Mouse (Mus musculus) erythroblast, embryonic 14.5 days (primary cell): ENCODE measurements around the gene H2-T24. TPM values are rescaled to one million over a fixed set of nuclear protein-coding genes. Genes with fewer than 3 reads are reported as not detected.

ENCODE experiments used
- H3K27me3 ChIP-seq: 2 replicates; pipeline ENCODE4 v1.6.1; 2012; ENCODE audit warnings: inconsistent platforms; ENCODE audit not compliant: control insufficient read depth
- H3K36me3 ChIP-seq: 2 replicates; pipeline ENCODE4 v1.6.1; 2012; ENCODE audit warnings: mild to moderate bottlenecking, inconsistent platforms; ENCODE audit not compliant: control insufficient read depth
- H3K4me1 ChIP-seq: 2 replicates; pipeline ENCODE4 v1.6.1; 2012; ENCODE audit warnings: inconsistent platforms; ENCODE audit not compliant: control insufficient read depth
- H3K4me3 ChIP-seq: replicated peaks from 2 replicates; pipeline ENCODE3; 2012; ENCODE audit warnings: moderate library complexity, mild to moderate bottlenecking, inconsistent platforms
- H3K9me3 ChIP-seq: 2 replicates; pipeline ENCODE4 v1.6.1; 2012; ENCODE audit warnings: low read length, inconsistent platforms, mixed read lengths; ENCODE audit not compliant: control insufficient read depth
- GATA1 ChIP-seq: IDR thresholded peaks from 2 replicates; pipeline ENCODE4 v1.6.1; 2012; ENCODE audit warnings: low read length, inconsistent platforms, mixed read lengths
- TAL1 ChIP-seq: IDR thresholded peaks from 3 replicates; pipeline ENCODE4 v1.6.1; 2012; ENCODE audit warnings: low read length, inconsistent platforms, mixed read lengths
- polyA plus RNA-seq: library from polyadenylated mRNA; stranded (reverse); fragments of >175 nt; gene quantifications from 2 replicates; pipeline ENCODE4 v1.2.3, GENCODE M21; 2012

Gene H2-T24
- polyA plus RNA-seq, 1 experiment, result 0.91 TPM

- Histone ChIP-seq H3K4me3 (peak overlapping the region; percentile 83), H3K4me1 (peaks cover 54% of the 10 kb centered on the region), H3K36me3 (peaks cover 2% of the 10 kb centered on the region; the same call in 1 of the 2 replicates), H3K9me3 (no peaks in the 10 kb centered on the region), H3K27me3 (no peaks in the 10 kb centered on the region)
- TF ChIP-seq GATA1, result no peak
- TF ChIP-seq TAL1, result no peak
Measured at GRCm38 (mm10) chr17:35993675-35994074, 26.7 kb downstream of the H2-T24 start.

DNA sequence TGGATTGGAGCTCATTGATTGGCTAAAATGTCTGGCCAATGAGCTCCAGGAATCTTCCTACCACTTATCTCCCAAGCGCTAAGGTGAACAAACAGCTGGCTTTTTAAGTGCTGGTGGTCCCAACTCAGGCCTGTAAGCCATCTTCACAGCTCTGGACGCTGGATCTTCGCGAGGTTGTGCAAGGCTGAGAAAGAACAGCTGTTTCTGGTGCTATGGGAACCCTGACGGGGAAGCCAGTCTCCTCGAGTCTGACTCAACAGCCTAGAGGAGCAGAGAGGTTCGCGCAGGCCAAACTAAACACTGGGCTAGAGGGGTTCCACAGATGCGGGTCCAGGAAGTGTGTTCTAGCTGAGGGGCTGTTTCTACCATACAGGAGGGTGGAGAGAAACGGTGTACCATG, 28.6 kb downstream of the H2-T24 start:
- Histone ChIP-seq H3K9me3 (no peaks in the 10 kb centered on the region), H3K27me3 (no peaks in the 10 kb centered on the region), H3K4me3 (no peak overlapping the region), H3K4me1 (peaks cover 40% of the 10 kb centered on the region), H3K36me3 (peaks cover 12% of the 10 kb centered on the region)
- no peak for TF ChIP-seq TAL1
- TF ChIP-seq GATA1, result no peak

DNA sequence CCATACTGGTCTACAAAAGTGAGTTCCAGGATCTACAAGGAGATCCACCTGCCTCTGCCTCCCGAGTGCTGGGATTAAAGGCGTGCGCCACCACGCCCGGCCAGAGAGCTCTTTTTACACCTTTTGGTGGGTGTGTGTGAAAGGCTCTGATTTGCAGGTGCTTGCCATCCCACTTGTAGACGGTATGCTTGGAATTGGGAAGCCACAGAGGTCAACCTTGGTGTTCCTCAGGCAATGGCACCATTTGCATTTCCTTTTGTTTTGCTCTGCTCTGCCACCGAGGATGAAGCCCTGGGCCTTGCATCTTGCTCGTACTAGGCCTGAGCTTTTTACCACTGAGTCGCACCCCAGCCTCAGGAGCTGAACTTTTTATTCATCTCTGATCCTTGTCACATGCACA, 38.6 kb downstream of the H2-T24 start:
- TF ChIP-seq GATA1 (no peak), TAL1 (no peak)
- Histone ChIP-seq H3K4me1 (peaks cover 32% of the 10 kb centered on the region), H3K36me3 (peaks cover 8% of the 10 kb centered on the region), H3K9me3 (no peaks in the 10 kb centered on the region), H3K27me3 (peaks cover 6% of the 10 kb centered on the region), H3K4me3 (no peak overlapping the region)

GRCm38 (mm10) chr17:35980363-35980754, 40.0 kb downstream of the H2-T24 start:
- H3K9me3 ChIP-seq, result no peaks in the 10 kb centered on the region
- peaks cover 32% of the 10 kb centered on the region for H3K4me1 ChIP-seq
- H3K4me3 ChIP-seq, result peak overlapping the region; percentile 85
- peaks cover 8% of the 10 kb centered on the region for H3K36me3 ChIP-seq
- peaks cover 6% of the 10 kb centered on the region for H3K27me3 ChIP-seq
- no peak for TF ChIP-seq GATA1
- TF ChIP-seq TAL1, result no peak

GRCm38 (mm10) chr17:35979401-35980362, 40.7 kb downstream of the H2-T24 start, which contains the start of the genes Gnl1 and Prr3:
Gnl1 (plus strand) TSS chr17:35979851.
Prr3 (minus strand) TSS chr17:35980236.
- peaks cover 32% of the 10 kb centered on the region for H3K4me1 ChIP-seq
- no peaks in the 10 kb centered on the region for H3K9me3 ChIP-seq
- no peak for TF ChIP-seq TAL1
- no peak for TF ChIP-seq GATA1
- H3K4me3 ChIP-seq, result peak within 1 kb of the TSS; percentile 85
- peaks cover 9% of the 10 kb centered on the region for H3K36me3 ChIP-seq
- peaks cover 6% of the 10 kb centered on the region for H3K27me3 ChIP-seq

GRCm38 (mm10) chr17:35978811-35979400, 41.5 kb downstream of the H2-T24 start:
- no peak for TF ChIP-seq GATA1
- no peak for TF ChIP-seq TAL1
- Histone ChIP-seq H3K4me1 (peaks cover 32% of the 10 kb centered on the region), H3K36me3 (peaks cover 16% of the 10 kb centered on the region), H3K27me3 (peaks cover 6% of the 10 kb centered on the region), H3K4me3 (peak overlapping the region; percentile 85), H3K9me3 (no peaks in the 10 kb centered on the region)

- Histone ChIP-seq H3K36me3 (peaks cover 23% of the 10 kb centered on the region), H3K4me1 (peaks cover 36% of the 10 kb centered on the region), H3K4me3 (no peak overlapping the region), H3K27me3 (no peaks in the 10 kb centered on the region), H3K9me3 (no peaks in the 10 kb centered on the region)
- TF ChIP-seq GATA1 (no peak), TAL1 (no peak)
Measured at GRCm38 (mm10) chr17:35972131-35972530, 48.2 kb downstream of the H2-T24 start.

DNA sequence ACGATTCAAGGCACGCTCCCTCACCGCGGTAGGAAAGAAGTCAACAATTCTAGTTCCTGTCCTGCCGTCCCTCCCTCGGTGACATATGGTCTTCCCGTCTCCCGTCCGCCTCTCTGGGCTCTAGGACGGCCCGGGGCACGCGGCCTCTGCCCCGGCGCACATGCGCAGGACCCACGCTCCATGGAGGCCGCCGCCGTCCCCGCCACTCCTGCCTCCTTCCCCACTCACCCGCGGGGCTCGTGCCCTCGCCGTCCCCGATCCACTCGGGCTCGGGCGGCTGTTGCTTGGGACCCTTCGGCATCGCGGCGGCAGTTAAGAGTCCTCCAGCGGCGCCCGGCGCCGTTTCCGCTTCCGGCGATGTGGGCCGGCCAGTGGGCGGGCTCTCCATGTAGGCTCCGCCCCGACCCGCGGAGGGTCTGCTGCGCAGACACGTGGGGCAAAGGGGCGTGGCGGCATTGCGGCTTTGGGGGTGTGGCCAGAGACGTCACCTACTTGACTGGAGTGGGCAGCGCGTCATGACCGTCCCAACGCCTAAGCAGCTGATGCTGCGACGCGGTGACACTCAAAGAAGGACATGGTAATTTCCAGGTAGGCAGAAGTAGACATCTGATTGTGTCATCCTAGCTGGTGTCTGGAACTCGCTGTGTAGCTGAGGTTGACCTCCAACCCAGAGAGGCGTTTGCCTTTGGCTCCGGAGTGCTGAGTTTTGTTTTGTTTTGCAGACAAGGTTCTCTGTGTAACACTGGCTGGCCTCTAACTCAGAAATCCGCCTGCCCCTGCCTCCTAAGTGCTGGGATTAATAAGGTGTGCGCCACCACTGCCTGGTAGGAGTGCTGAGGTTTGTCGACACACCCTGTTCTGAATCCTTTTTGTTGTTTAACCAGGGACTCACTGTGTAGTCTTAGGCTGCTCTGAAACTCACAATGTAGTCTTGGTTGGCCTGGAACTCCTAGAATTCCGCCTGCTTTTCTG, 50.7 kb downstream of the H2-T24 start, which contains the start of gene Abcf1:
Abcf1 (minus strand) TSS at position 344 of the 972 bp plus-strand sequence.
- H3K36me3 ChIP-seq, result peaks cover 45% of the 10 kb centered on the region

More for the DNA sequence above, 50.7 kb downstream of the H2-T24 start, which contains the start of gene Abcf1:
- Histone ChIP-seq H3K27me3 (no peaks in the 10 kb centered on the region), H3K4me3 (peak within 1 kb of the TSS; percentile 90), H3K9me3 (no peaks in the 10 kb centered on the region), H3K4me1 (peaks cover 50% of the 10 kb centered on the region)
- TF ChIP-seq TAL1 (no peak), GATA1 (no peak)
